Mouse (Mus musculus) neural tube, embryonic 14.5 days (tissue): Measurements from ENCODE around the gene Exosc8. TPM values are rescaled to one million over a fixed set of nuclear protein-coding genes. Genes with fewer than 3 reads are reported as not detected.
"Not testable (repeated sequence)": the region's sequence is repeated elsewhere in the genome, so short reads cannot be mapped to it uniquely, and the experiment has no call there.

Source experiments
- ATAC-seq: fragments of 200-750 bp; cut with Nextera tagmentation; 2 replicates; pipeline ENCODE4 v1.8.0; 2017; ENCODE audit warnings: low read depth, mild to moderate bottlenecking, moderate TSS enrichment, moderate library complexity
- H3K27ac ChIP-seq: fragments of 300-500 bp; sonication (generic); 2 replicates; pipeline ENCODE4 v1.5.1; 2014; ENCODE audit warnings: low read depth, mild to moderate bottlenecking, control low read depth, low read length, moderate library complexity, mixed read lengths
- H3K27me3 ChIP-seq: fragments of 300-500 bp; sonication (generic); 2 replicates; pipeline ENCODE4 v1.6.1; 2014; ENCODE audit warnings: low read length; ENCODE audit not compliant: control insufficient read depth, insufficient read depth
- H3K36me3 ChIP-seq: fragments of 300-500 bp; sonication (generic); 2 replicates; pipeline ENCODE4 v1.6.1; 2014; ENCODE audit warnings: low read length, mixed read lengths; ENCODE audit not compliant: control insufficient read depth, insufficient read depth
- H3K4me1 ChIP-seq: fragments of 300-500 bp; sonication (generic); 2 replicates; pipeline ENCODE4 v1.6.1; 2014; ENCODE audit warnings: low read length; ENCODE audit not compliant: control insufficient read depth, insufficient read depth
- H3K4me2 ChIP-seq: fragments of 300-500 bp; sonication (generic); 2 replicates; pipeline ENCODE4 v1.6.1; 2014; ENCODE audit warnings: mild to moderate bottlenecking, low read depth, low read length, control low read depth
- H3K4me3 ChIP-seq: fragments of 300-500 bp; sonication (generic); 2 replicates; pipeline ENCODE4 v1.5.1; 2014; ENCODE audit warnings: low read depth, low read length, control low read depth, mixed read lengths
- H3K9ac ChIP-seq: fragments of 300-500 bp; sonication (generic); replicated peaks from 2 replicates; pipeline ENCODE4 v1.6.1; 2014; ENCODE audit warnings: low read depth, mild to moderate bottlenecking, control low read depth, low read length, mixed read lengths
- H3K9me3 ChIP-seq: fragments of 300-500 bp; sonication (generic); 2 replicates; pipeline ENCODE4 v1.6.1; 2016; ENCODE audit warnings: low read length; ENCODE audit not compliant: control insufficient read depth
- whole genome bisulfite sequencing: fragments of 180-500 bp; shearing (Covaris S2); extraction: QIAGEN DNeasy Blood & Tissue Kit; methylation state at CpG from one replicate; pipeline ENCODE4 v1.1.7; 2014; 5-methylcytosine and 5-hydroxymethylcytosine counted together
- polyA plus RNA-seq: library from polyadenylated mRNA; unstranded; fragments of >200 nt; fragmentation: Nextera tagmentation; extraction: Ambion mirVana; gene quantifications from 2 replicates; pipeline ENCODE4 v1.2.1, GENCODE M21; 2014

The Exosc8 gene
- polyA plus RNA-seq, 1 experiment from 2014 or later: 77.7 TPM

DNA sequence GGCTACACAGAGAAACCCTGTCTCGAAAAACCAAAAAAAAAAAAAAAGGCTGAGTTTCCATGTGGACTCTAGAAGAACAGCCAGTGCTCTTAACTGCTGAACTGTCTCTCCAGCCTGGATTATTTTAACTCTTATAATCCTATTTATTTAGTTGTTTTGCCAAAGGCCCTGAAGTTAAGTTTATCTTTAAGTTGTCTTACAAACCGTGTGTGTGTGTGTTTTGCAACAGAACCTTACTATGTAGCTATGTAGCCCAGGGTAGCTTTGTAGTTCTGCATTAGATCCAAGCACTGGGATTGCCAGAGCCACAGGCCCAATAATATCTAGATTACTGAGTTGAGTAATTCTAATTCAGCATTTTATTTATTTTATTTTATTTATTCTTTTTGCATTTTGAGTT lies 9.8 kb downstream of the Exosc8 start:
- Histone ChIP-seq H3K4me1 (no peaks in the 10 kb centered on the region), H3K27me3 (no peaks in the 10 kb centered on the region), H3K9me3 (no peaks in the 10 kb centered on the region), H3K27ac (no peak overlapping the region), H3K36me3 (peaks cover 45% of the 10 kb centered on the region), H3K4me2 (no peak overlapping the region), H3K4me3 (no peak overlapping the region), H3K9ac (no peak overlapping the region)
- no peak for ATAC-seq
- WGBS: 85% methylated on average over 2 of the region's 2 CpGs

DNA sequence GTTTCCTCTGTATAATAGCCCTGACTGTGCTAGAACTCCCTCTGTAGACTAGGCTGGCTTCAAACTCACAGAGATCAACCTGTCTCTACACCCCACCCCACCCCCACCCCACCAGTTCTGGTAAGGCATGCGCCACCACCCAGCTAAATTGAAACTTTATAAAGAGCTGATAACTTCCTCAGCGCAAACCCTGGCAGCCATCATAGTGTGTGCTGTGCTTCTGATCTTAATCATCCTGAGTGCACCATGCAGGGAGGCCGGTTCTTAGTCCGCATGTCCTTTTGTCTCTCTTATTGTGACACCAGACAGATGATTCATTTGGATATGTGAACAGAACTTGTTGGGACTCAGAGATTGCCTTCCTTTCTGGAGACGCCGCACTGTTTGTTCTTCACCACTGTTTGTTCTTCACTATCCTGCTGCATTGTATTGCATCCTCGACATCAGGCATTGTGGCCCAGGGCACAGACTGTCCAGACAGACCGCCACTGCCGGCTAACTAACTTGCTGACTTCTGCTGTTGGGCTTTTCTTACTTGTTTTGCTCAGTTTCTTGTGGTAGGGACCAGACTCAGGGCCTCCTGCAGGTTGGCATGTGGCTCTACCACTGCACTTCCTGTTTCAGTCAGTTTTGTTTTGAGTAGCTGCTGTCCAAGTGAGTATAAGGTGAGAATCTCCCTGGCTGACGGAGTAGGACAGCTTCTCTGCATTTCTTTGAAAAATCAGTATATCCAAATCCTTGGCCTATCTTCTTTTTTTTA lies 11.3 kb downstream of the Exosc8 start:
- no peaks in the 10 kb centered on the region for H3K9me3 ChIP-seq
- H3K27ac ChIP-seq: no peak overlapping the region
- H3K4me3 ChIP-seq: no peak overlapping the region
- ATAC-seq: no peak
- no peak overlapping the region for H3K9ac ChIP-seq
- no peaks in the 10 kb centered on the region for H3K27me3 ChIP-seq
- WGBS: 83% methylated on average over 10 of the region's 10 CpGs
- H3K36me3 ChIP-seq: peaks cover 34% of the 10 kb centered on the region
- H3K4me2 ChIP-seq: no peak overlapping the region
- H3K4me1 ChIP-seq: no peaks in the 10 kb centered on the region

DNA sequence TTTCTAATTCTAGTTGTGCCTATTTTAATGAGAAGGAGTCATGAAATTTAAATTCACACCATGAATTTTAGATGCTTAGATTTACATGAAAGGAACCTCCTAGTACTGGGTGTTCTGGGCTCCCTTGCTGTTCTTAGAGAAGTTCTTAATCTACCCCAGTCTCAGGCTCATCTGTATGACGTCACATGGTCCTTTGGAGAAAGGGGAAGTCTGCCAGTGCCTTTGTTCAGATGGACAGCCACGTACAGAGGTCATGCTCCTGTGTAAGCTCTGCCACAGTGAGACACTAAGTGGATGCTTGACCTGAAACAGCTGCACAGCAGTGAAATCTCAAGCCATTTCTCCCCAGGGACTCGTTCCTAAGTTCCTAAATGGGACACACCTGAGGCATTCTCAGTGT lies 16.2 kb downstream of the Exosc8 start:
- 66% methylated on average over 3 of the region's 3 CpGs for WGBS
- Histone ChIP-seq H3K9ac (no peak overlapping the region), H3K9me3 (no peaks in the 10 kb centered on the region), H3K4me3 (no peak overlapping the region), H3K27ac (no peak overlapping the region), H3K36me3 (peaks cover 46% of the 10 kb centered on the region), H3K4me1 (no peaks in the 10 kb centered on the region), H3K4me2 (no peak overlapping the region), H3K27me3 (no peaks in the 10 kb centered on the region)
- ATAC-seq: no peak

DNA sequence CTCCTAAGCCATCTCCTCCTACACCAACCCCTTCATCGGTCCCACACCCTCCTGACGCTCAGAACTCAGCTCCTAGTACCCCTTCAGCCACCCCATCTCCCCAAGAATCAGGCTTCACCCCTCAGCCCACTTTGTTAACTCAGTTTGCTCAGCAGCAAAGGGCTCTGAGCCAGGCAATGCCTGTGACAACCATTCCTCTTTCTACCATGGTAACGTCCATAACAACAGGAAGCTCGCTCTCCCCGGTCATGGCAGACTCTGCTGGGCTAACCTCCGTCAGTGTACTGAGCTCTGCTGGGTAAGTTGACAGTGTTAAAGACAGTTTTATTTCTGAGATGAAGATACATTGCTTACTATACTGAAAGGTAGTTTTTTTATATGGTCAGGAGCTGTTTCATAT lies 17.8 kb downstream of the Exosc8 start:
- no peak overlapping the region for H3K27ac ChIP-seq
- H3K4me2 ChIP-seq: no peak overlapping the region
- no peak overlapping the region for H3K9ac ChIP-seq
- no peaks in the 10 kb centered on the region for H3K4me1 ChIP-seq
- no peak overlapping the region for H3K4me3 ChIP-seq
- no peak; the same call in 1 of the 2 replicates for ATAC-seq
- no peaks in the 10 kb centered on the region for H3K9me3 ChIP-seq
- H3K27me3 ChIP-seq: no peaks in the 10 kb centered on the region
- 71% methylated on average over 6 of the region's 6 CpGs for WGBS
- peaks cover 46% of the 10 kb centered on the region for H3K36me3 ChIP-seq

DNA sequence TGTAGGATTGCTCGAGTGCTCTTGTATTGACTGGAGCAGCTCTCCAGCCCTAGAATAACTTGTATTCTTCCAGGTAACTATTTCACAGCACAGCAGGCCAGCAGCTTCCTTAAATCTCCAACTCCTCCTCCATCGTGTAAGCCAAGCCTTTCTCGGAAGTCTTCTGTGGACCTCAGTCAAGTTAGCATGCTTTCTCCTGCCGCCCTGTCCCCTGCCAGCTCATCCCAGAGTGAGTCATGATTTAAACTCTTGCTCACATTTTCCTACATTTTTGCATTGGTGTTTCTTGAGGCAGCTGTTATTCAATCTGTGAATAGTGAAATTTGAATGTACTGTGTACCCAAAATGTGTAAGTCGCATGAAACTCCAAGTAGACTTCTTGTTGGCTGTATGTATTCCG lies 19.7 kb downstream of the Exosc8 start:
- ATAC-seq: no peak
- no peak overlapping the region for H3K4me3 ChIP-seq
- peaks cover 43% of the 10 kb centered on the region for H3K36me3 ChIP-seq
- H3K9ac ChIP-seq: no peak overlapping the region
- WGBS: 94% methylated on average over 6 of the region's 6 CpGs
- no peaks in the 10 kb centered on the region for H3K9me3 ChIP-seq
- no peak overlapping the region for H3K27ac ChIP-seq
- no peaks in the 10 kb centered on the region for H3K27me3 ChIP-seq
- H3K4me1 ChIP-seq: no peaks in the 10 kb centered on the region
- H3K4me2 ChIP-seq: no peak overlapping the region

DNA sequence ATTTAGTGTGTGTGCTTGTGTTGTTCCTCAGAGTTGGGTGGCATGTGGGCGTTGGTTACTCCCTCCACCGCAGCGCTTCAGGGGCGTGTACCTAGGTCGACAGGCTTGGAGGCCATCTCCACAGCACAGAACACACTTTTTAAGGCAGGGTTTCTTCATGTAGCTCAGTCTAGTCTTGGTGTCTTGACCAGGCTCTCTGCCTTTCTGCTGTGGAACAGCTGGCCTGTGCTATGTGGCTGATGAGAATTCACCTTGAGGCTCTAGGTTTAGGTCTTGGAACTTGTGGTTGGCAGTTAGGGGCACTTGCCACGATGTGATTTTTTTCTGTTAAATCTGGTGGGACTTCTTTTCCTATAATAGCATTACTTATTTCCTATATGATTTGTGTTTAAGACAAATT lies 20.9 kb downstream of the Exosc8 start, which contains the start of gene Gm21958:
TSS of gene Gm21958 (minus strand) at position 101 of the 400 bp plus-strand sequence.
- H3K4me3 ChIP-seq: no peak within 1 kb of the TSS
- no peaks in the 10 kb centered on the region for H3K27me3 ChIP-seq
- H3K36me3 ChIP-seq: peaks cover 51% of the 10 kb centered on the region
- no peak within 1 kb of the TSS for H3K27ac ChIP-seq
- ATAC-seq: no peak
- 93% methylated on average over 6 of the region's 6 CpGs for WGBS
- no peaks in the 10 kb centered on the region for H3K9me3 ChIP-seq
- H3K4me2 ChIP-seq: no peak within 1 kb of the TSS
- no peak within 1 kb of the TSS for H3K9ac ChIP-seq
- no peaks in the 10 kb centered on the region for H3K4me1 ChIP-seq

DNA sequence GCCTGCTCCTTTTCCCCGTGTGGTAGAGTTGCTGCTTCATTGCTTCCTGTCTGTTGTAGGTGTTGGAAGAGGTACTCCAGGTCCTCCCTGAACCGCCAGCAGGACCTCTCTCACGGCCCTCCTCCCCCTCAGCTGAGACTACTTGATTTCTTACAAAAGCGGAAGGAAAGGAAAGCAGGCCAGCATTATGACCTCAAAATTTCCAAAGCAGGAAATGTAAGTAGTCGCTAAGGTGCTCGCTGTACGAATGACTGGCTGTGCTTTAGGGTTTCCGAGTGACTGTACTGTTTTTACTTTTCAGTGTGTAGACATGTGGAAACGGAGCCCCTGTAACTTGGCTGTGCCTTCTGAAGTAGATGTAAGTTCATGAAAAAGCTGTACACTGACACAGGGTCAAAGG lies 26.2 kb downstream of the Exosc8 start:
- Histone ChIP-seq H3K27ac (no peak overlapping the region), H3K9ac (no peak overlapping the region), H3K4me3 (no peak overlapping the region), H3K4me1 (no peaks in the 10 kb centered on the region), H3K9me3 (no peaks in the 10 kb centered on the region), H3K36me3 (peaks cover 44% of the 10 kb centered on the region), H3K4me2 (no peak overlapping the region), H3K27me3 (no peaks in the 10 kb centered on the region)
- ATAC-seq: no peak
- WGBS: 92% methylated on average over 9 of the region's 9 CpGs

DNA sequence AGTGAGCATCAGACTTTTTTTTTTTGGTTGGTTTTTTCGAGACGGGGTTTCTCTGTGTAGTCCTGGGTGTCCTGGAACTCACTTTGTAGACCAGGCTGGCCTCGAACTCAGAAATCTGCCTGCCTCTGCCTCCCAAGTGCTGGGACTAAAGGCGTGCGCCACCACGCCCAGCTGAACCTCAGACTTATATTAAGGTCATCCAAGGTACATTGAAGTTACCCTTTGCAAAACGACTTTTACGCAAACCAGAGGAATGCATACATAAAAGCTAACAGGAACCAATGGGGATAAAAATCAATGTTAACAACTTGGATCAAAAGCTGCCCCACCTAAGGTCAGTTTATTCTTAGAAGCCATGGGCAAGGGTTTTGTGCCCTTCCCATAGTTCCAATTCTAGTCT lies 31.1 kb downstream of the Exosc8 start:
- not testable (repeated sequence) for ATAC-seq, H3K9me3 ChIP-seq, H3K27ac ChIP-seq, H3K9ac ChIP-seq, H3K27me3 ChIP-seq, H3K4me1 ChIP-seq, H3K4me2 ChIP-seq, H3K4me3 ChIP-seq
- 98% methylated on average over 8 of the region's 8 CpGs for WGBS
- H3K36me3 ChIP-seq: peaks cover 36% of the 10 kb centered on the region

DNA sequence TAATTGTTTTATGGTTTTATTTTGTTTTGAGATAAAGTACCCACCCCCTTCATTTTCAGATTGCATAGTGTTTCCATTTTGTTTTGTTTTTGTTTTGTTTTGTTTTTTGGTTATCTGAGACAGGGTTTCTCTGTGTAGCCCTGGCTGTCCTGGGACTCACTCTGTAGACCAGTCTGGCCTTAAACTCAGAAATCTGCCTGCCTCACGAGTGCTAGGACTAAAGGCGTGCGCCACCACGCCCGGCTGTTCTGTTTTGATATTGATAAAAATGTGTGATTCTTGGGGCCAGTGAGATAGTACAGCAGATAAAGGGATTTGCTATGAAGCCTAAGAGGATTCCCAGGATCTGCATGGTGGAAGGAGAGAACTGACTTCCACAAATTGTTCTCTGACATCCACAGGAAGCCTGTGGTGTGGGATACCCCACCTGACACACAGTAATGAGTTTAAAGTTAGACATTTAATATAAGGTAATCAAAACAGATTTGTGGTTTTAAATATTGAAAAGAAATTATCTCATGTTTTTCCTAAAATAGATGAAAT lies 35.4 kb downstream of the Exosc8 start:
- H3K9ac ChIP-seq: no peak overlapping the region
- H3K27ac ChIP-seq: no peak overlapping the region
- no peak for ATAC-seq
- H3K4me1 ChIP-seq: no peaks in the 10 kb centered on the region
- no peak overlapping the region for H3K4me2 ChIP-seq
- H3K27me3 ChIP-seq: no peaks in the 10 kb centered on the region
- H3K9me3 ChIP-seq: no peaks in the 10 kb centered on the region
- 88% methylated on average over 5 of the region's 5 CpGs for WGBS
- H3K36me3 ChIP-seq: peaks cover 19% of the 10 kb centered on the region
- H3K4me3 ChIP-seq: no peak overlapping the region
